Mouse (Mus musculus): ENCODE measurements around the gene Gdpd5.
A peak's percentile ranks its signal among the peaks of the same experiment; 100 is the strongest.

Gene Gdpd5

DNA sequence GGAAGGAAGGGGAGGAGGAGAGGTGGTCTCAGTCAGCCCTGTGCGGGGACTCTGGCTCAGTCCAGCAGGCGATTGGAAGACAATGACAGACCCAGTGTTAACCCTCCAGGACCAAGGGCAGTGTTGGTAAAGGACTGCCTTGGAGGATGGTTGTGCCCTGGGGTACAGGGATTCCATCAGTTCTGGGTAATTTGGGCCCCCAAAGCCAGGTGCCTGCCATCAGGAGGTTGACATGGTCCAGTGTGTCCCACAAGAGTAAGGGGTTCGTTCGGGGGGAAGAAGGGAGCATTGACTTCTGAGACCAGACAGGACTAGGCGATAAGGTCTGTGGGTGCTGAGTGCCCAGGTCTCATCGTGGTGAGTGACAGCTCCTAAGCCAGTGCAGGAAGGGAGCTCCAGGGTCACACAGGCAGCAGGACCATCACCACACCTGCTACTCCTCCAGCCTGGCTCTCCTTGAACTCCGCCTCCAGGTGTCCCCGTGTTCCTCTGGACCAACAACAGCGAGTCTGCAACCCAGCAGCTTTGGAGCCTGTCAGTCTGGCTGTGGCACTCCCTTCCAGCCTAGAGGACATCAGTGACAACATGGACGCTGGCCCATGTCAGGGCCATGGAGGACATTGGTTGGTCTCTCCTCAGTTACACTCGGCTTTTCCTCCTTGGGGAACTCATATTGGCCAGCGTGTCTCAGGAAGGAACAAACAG, 23.0 kb downstream of the Gdpd5 start:
- no peak for DNase-seq (ENCODE audit: low spot score in 2 of 2)

DNA sequence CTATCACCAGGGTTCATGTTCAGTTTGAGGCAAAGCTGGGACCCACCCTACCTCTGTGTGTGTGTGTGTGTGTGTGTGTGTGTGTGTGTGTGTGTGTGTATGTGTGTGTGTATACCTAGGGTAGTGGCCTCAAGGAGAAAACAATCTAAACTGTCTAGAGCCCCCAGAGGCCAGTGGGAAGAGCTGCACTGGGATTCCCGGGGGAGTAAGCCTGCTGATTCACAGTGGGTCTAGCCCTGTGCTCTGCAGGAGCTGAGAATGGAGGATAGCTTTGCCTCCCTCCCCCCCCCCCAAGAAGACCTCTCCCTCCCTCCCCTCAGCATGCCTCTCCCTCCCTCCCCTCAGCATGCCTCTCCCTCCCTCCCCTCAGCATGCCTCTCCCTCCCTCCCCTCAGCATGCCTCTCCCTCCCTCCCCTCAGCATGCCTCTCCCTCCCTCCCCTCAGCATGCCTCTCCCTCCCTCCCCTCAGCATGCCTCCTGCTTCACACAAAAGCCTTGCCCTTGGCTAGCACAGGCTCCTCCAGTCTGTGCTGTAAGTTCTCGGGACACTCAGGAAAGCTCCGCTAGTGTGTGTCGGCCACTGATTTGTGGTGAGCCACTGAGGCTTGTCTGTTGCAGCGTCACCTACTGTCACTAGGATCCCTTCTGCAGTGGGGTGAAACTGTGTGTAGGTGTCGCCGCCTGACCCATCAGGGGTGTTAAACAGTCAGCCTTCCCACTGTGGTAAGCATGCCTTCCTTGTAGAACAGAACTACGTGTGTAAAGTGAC, 24.4 kb downstream of the Gdpd5 start:
- DNase-seq (ENCODE audit: low spot score in 2 of 2) = no peak

DNA sequence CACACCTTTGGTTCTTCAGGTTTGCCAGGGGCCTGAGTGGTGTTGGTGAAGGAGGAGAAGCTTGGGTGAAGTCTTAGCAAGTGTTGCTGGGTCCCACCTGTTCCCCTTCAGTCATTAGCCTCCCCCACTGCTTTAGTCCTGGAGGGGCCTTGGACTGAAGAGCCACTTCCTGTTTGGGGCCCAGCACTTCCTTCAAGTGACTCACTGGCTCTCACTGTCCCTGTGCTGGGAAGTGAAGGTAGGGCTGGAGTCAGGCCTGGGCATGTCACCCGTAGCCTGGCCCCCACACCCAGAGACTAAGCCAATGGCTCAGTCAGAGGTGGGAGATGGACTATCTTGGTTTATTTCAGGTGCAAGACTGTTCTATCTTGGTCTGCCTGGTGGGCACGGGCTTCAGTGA, 26.4 kb downstream of the Gdpd5 start:
- DNase-seq (ENCODE audit: low spot score in 2 of 2) = no peak

DNA sequence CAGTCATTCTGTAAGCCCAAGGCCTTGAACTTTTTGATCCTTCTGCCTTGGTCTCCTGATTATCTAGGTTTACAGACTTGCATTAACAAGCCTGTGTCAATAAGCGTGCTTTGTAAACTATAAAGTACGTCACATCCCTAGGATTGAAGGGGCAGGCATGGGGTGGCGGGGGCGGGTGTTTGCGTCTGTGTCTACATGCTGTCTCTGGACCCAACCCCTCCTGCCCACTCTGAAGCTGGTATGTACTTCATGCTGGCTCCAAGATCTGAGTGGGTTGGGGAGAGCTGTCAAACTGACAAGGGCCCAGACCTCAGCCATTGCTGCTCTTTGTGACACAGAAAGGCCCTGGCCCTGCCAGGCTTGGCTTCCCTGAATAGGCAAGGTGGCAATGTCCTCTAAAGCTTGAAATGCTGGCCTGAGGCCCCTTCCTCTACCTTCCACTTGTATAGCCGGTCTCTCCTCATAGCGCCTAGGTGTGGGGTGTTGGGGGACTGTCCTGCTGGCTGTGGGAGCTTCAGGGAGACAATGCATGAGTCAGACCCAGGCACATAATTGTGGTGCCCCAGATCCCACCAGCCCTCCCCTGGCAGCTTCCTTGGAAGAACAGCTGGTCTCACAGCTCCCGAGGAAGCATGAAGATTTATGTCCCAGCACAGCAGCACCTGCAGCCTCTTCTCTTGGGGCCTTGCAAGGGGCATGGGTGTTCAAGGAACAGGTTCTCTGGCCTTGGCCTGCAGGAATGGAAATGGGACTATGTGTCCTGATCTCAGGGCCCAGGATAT, 28.4 kb downstream of the Gdpd5 start:
- peak in 1 of 2 experiments; percentile 37 for DNase-seq (ENCODE audit: low spot score in 2 of 2)

DNA sequence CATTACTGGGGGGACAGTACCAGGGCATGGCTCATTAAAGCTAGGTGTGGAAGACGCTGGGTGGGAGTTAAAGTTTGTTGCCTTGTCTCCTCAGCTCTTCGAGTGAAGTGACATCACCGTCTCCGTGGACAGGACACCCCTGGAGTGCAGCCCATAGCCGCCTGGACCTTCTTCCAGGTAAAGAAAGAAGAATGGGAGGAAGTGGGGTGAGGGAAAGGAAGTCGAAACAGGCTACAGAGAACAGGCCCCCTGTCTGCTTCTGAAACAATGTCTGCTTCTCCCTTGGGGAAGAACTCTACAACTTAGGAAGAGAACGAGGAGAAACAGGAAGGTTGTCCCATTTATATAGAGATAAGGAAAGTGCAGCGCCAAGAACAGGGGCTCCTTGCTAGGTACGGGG, 29.1 kb downstream of the Gdpd5 start:
- no peak for DNase-seq (ENCODE audit: low spot score in 2 of 2)

DNA sequence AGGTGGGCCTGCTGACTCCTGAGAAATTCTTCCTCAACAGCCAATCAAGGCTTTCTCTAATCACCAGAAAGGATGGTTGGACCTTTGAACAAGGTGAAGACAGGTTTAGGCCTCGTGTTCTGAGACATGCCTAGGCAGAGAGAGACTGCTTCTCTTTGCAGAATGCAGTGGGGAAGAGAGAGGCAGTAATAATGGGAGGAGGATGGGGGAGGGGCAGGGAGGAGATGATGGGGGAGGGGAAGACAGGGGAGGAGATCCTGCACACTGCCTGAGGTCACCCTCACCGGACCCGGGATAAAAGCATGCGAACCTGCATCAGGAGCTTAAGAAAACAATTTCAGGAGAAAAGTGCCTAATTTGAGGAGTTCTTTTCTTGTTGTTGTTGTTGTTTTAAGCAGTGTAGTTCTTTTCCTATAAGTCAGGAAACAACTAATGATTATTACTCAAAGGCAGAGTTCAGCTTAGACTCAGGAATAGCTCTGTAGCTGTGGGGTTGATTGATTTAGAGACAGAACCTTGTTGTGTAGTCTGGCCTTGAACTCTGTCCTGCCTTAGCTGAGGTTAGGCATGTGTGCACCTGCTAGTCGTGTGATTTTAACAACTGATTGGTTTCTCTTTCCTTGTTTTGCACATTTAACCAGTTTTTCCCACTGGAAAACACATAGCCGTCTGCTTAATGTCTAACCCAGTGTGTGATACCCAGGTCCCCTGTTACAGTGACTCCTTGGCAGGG, 30.0 kb downstream of the Gdpd5 start:
- no peak for DNase-seq (ENCODE audit: low spot score in 2 of 2)

DNA sequence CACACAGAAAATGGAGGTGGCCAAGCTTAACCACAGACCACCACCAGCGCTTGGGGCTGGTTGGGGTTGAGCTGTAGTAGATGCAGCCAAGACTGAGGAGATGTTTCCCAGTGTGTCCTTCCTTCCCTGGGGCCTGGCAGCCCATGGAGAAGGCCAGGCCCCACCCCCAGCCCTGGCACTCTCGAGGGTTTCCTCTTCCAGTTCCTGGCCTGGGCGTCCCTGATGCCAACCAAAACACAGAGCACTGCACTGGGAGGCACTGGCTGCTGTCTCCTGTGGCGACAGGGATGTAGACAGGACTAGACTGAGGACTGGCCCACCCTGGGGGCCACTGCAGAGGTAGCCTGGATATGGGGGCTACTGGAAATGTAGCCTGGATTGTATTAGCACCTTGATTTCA, 33.8 kb downstream of the Gdpd5 start:
- DNase-seq (ENCODE audit: low spot score in 2 of 2) = no peak

DNA sequence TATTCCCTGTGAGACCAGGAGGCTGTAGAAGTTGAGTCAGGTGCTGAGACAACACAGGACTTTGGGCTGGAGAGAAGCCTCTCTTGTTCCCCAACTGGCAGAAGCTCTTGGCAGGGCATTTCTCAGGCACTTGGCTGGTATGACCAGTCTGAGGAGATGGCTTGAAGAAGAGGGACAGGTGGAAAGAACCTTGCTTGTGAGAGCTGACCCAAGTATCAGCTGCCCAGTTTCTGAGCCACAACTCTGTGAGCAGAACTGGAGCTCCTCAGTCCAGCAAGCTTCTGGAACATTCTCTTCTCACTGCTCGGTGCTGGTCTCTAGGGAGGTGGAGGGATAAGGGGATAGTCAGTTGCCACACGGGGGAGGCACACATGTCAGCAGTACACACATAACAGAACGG, 38.1 kb downstream of the Gdpd5 start:
- DNase-seq (ENCODE audit: low spot score in 2 of 2) = no peak

DNA sequence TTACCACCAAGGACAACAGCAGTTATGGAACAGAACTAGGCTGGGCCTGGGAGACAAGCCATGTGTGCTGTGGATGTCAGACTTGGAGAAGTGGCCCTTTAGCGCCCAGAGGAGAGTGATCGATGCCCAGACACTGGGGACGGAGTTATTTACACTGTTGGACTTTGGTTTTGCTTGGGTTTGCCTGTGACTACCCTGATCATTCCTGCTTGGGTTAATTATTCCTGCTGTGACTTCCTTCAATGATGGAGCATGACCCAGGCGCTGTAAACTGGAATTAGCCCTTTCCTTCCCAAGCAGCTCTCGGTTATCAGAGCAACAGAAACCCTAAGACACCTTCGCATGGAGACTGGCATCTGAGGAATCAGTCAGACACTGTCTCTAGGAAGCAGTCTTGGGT, 39.8 kb downstream of the Gdpd5 start:
- DNase-seq (ENCODE audit: low spot score in 2 of 2) = no peak

DNA sequence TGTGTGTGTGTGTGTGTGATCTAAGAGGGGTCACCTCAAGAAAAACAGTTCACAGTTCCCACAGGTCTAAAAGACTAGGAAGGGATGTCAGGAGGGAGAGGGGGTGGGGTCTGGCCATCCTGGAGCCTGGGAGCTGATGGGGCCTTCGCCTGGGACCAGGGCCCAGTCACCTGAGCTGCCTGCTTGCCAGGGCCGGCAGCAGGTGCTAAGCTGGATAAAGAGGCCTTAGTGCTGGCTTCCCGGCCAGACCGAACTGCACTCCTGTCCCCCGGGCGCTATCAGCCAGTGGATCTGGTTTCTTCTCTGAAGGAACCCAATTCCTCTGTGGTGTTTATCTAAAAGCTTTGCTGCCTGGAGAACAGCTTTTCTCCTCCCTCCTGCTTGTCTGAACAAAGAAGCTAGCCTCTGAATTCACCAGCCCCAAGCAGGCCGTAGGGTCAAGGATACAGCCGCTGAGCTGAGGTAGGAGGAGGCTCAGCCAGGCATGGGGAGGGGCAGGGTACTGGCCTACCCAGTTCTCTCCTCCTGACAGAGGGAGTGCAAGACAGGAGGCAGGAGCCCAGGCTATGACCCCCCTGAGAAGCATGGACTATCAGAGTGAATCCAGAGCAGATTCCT, 43.4 kb downstream of the Gdpd5 start:
- no peak for DNase-seq (ENCODE audit: low spot score in 2 of 2)

DNA sequence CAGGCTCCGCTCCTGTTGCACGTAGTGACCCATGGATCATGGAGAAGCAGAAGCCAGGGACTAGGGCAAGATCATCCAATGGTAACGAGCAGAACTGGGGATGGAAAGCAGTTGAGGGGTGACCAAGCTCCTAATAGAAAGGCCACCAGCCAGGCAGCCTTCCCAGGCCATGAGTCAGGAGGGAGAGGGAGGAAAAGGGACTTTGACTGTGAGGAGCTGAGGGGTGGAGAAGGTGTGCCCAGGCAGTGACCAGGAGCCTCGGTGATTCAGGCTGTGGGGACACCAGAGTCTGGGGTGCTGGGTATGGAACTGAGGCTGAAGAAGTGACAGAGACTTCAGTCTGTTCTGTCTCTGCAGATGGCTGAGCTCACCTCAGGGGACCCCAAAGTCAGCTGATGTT, 44.5 kb downstream of the Gdpd5 start:
- no peak for DNase-seq (ENCODE audit: low spot score in 2 of 2)

DNA sequence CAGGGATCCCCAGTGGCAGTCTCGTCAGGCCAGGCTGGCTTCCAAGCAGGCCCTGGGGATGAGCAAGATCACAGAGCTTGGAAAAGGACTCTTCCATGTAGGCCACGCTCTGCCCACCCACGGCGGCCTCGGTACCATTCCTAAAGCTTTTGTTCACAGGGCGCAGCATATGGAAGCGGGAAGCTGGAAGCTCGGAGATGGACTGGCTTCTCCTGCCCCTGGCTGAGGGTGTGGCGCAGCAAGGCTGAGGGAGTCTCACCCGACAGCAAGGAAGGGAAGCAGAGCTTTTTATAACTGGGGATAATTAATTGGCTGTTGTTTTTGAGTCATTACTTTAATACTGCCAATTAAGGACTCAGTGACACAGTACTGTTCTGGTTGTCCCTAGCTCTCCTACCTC, 45.8 kb downstream of the Gdpd5 start:
- no peak for DNase-seq (ENCODE audit: low spot score in 2 of 2)

DNA sequence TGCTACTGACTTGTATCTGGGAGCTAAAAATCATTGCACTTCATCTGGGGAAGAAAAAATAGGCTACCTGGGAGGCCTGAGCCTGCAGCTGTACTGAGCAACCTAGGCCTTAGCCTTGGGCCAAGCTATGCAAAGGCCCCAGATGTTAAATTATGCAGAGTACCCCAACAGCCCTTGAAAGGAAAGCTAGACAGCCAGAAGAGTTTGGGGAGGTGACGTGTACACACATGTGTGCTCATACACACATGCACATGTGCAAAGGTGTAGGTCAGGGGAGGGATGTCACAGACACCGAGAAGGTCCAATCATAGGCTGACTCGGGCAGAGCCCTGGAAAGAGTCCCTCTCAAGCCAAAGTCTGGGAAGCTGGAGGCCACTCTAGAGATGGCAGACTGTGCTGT, 46.8 kb downstream of the Gdpd5 start:
- DNase-seq (ENCODE audit: low spot score in 2 of 2) = no peak

DNA sequence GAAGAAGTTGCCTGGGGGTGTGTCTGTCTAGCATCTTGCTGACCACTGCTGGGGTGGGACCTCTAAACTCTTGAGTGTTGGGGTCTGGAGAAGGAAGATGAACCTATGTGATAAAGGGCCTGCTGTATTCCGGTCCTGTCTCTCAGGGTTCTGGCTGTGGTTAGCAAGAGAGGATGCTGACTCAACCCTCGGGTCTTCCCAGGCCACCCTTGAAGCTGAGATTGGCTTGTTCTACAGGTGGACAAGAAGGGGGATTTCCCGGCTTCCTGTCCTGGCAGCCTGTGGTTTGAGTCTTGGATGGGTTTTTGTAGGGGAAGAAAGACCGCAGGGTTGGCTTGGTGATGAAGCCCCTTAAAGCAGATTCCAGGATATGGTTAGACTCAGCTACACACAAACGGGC, 47.6 kb downstream of the Gdpd5 start:
- DNase-seq (ENCODE audit: low spot score in 2 of 2) = no peak

DNA sequence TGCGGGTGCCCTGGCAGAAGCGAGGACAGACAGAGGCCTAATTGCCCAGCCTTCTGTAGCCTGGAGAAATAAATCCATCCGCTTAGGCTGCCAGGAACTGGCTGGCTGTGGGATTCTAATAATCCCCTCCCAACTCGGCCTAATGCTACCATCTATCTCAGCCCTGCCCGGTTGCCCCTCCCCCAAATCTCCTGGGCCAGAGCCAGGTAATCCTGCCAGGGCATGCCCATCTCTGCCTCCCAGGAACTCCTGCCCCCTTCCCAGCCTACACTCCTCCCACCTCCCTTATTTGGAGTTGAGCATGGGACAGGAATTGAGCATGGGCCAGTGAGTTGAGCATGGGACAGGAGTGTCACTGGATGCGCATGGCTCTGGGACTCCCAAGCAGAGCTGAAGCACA, 48.6 kb downstream of the Gdpd5 start:
- DNase-seq (ENCODE audit: low spot score in 2 of 2) = no peak

DNA sequence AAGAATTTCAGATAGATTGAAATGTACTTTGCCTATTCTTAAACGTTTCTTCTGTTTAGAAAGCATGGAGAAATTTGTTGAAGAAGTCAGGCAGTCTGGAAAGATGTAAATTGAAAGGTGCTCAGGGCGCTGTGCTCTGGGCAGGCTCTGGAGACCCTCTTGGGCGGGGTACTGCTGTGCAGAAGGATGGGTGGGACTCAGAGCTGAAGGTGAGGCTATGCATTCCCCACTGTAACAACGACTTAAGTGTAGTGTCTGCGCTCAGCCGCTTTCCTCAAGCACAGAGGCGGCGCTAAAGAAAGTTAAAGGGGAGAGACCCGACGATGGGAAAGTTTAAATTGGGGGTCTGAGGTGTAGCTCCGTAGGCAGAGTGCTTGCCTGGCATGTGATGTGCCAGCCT, 49.0 kb downstream of the Gdpd5 start:
- no peak for DNase-seq (ENCODE audit: low spot score in 2 of 2)

DNA sequence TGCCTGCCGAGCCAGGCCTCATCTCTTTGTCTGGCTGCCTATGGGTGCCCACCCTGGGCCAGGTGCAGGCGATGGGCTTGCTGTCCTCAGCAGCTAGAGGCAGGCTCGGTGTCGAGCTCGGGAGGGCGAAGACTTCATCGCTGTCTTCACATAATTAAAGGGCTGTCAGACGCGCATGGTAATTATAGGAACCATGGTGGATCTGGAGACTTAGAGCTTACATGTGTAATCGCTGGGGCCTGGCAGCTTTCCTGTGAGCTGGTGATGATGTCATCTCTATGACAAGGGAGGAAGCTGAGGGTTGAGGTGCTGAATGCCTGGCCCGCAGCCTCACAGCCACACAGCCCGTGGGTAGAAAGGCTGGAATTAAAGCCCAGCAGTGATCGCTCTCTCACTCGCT, 51.0 kb downstream of the Gdpd5 start:
- DNase-seq (ENCODE audit: low spot score in 2 of 2) = peak; percentile 29 to 67

DNA sequence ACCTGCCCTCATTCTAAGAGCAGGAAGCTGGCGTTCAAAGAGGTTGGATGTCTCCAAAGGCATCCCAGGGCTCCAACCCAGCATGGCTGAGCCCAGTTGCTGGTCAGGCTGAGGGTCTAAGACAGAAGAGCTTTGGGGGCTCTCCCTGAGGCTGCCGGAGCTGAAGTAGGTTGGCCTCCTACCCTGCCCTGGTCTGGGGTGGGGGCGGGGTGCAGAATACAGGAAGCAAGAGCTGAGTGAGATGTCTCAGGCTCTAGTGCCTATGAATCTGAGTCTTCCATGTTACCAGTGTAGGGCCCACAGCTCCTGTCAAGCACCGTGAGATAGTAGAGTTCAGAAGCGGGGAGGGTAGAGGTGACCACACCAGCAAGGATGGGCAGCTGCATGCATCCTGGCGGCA, 51.6 kb downstream of the Gdpd5 start:
- DNase-seq (ENCODE audit: low spot score in 2 of 2) = no peak

DNA sequence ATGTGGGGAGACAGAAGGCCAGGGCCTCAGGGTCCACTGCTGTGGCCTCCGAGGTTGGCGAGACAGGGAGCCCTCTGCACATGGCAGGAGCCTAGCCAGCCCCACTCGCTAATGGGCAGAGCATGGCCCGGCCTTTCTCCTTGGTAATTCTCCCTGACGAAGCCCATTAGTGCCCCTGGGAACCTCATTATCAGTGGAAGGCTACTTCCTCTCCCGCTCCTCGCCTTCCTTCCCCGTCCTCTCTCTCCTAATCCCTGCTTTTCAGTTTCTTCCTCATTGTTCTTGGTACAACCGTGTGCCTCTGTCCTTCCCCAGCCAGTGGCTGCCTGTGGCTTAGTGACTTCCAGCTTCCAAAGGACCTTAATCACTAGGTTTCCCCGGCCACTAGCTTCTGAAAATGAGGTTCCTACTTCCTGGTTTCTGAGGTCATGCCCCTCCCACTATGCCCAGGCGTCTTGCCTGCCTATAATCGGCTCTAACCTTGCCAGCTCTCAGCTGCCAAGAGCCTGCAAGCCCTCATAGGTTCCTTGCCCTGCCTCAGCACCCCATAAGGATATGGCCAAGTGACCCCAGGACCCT, 53.5 kb downstream of the Gdpd5 start:
- no peak for DNase-seq (ENCODE audit: low spot score in 2 of 2)

DNA sequence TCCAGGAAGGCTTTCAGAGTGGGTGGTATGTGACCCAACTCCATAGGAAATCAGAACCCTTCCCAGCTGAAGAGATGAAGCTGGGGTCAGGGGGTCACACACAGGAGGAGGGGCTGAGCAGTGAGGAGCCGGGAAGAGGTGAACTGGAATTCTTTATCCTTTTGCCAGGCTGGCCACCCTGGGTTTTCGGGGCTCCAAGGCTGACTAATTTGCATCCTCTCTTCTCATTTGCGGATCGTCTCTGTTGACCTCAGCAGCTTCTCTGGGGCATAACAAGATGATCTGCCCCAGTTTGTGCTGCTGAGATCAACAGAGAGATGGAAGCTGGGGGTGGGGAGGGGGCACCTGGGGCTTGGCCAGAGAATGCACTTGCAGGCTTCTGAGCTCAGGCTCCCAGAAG, 55.3 kb downstream of the Gdpd5 start:
- no peak for DNase-seq (ENCODE audit: low spot score in 2 of 2)

DNA sequence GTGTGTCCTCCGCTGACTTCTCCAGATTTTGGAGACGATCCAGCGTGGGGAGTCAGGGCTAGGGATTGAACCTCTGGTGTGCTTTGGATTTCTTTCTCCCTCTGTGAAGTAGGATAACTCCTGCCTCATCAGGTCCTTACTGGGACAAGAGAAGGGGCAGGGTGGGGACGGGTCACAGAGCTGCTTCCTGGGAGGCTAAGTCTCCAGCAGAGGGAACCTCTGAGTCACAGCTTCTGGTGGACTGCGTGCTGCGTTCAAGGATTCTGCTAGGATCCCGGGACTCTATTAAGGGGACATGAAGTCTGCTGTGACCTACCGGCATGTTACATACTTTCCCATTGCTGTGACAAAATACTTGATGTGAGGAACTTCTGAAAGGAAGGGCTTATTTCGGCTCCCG, 57.7 kb downstream of the Gdpd5 start:
- DNase-seq (ENCODE audit: low spot score in 2 of 2) = no peak

All from right cerebral cortex, postnatal 36 days (tissue).